Mouse (Mus musculus) ovary, adult 18-20 months (tissue): ENCODE measurements around the gene Birc2.

Experiments
- DNase-seq: peaks from one replicate; pipeline ENCODE4 v3.0.0; 2022; ENCODE audit warnings: low spot score, mixed read lengths

Birc2 gene

GRCm38 (mm10) chr9:7846667-7847199 is 9.9 kb upstream of the Birc2 start:
- no peak for DNase-seq

GRCm38 (mm10) chr9:7845216-7845895 is 8.5 kb upstream of the Birc2 start:
- DNase-seq, result no peak

DNA sequence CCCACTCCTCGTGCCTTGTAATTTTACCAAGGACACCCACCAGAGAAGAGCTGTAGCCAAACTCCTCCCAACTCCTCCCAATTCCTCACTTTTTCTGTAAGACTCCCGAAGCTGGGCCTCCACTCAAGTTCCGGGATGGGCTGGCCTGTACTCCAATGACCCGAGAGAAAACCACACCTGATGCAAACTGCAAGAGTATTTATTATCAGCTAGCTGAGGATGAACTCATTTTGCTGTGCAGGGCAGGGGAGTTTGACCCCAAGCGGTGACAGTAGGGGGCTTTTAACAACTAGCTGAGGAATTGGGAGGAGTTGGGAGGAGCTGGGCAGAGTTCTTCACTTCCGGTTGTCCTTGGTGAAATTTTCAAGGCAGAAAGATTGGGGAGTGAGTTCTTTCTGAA is 4.4 kb upstream of the Birc2 start:
- peak; percentile 65 for DNase-seq

- no peak for DNase-seq
These were observed 1.1 kb upstream of the Birc2 start for GRCm38 (mm10) chr9:7837806-7838440.

DNA sequence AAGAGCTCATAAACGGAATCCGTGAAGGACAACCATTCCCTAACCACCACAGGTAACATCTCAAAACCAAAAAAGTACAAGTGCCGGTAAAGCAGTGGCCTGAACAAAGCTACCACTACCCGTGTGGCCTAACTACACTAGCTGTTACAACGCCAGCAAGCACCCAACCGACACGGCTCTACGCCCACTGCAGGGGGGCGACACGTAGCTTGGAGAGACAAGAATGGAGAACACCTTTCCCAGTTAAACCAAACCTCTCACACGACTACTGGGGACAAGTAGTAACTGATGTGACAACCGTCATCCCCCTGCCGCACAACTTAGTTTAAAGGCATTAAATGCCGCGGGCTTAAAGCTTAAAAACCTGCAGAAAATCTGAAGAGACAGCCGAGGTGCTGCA is 533 bp downstream of the Birc2 start:
- no peak for DNase-seq

DNA sequence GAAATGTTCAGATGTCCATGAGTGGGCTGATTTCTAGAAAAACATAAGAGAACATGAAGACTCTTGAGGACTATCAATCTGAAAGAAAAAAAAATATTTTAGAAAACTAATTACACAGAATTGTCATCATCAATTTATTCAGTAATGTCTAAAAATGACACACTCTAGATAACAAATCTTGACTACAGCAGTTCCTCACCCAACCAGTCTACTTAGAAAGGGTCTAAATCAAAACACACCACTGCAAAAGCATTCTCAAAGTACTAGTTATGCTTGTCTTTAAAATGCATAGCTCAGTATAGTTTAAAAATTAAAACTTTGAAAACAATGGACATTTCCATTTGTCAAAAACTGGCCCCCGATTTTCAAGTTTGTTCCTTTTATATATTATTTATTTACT is 1.6 kb downstream of the Birc2 start:
- no peak for DNase-seq

DNA sequence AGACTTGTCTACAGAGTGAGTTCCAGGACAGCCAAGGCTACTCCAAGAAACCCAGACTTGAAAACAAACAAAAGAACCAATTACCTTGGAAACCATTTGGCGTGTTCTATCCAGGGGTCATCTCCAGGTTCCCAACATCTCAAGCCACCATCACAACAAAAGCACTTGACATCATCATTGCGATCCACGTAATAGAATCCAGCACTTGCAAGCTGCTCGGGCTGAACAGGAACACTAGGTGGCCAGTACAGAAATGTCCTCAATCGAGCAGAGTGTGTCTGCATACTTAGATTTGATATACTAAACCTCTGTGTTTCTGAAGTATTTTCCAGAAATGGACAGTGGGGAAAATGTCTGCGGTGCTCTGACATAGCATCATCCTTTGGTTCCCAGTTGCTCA is 3.4 kb downstream of the Birc2 start:
- DNase-seq, result no peak

- DNase-seq, result no peak
These were observed 7.0 kb downstream of the Birc2 start for GRCm38 (mm10) chr9:7829531-7830528.

DNA sequence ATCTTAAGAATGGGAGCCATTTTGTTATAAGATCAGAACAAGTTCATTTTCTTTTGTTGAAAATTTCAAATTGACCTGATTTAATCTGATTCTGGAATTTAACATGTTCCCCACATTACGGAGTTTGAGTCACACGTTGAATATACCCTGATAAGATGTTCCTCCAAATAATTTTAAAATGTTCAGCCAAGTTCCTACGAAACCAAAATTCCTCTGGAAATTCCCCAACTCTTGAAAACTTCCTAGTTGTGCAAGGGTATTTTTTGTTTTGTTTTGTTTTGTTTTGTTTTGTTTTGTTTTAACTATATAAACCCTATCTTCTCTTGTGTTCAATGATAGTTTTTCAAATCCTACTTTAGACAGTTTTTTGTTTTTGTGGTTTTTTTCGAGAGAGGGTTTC is 8.2 kb downstream of the Birc2 start:
- no peak for DNase-seq

- no peak for DNase-seq
These were observed 11.9 kb downstream of the Birc2 start for GRCm38 (mm10) chr9:7824916-7825315.

GRCm38 (mm10) chr9:7822758-7823157 is 14.1 kb downstream of the Birc2 start:
- DNase-seq, result no peak

DNA sequence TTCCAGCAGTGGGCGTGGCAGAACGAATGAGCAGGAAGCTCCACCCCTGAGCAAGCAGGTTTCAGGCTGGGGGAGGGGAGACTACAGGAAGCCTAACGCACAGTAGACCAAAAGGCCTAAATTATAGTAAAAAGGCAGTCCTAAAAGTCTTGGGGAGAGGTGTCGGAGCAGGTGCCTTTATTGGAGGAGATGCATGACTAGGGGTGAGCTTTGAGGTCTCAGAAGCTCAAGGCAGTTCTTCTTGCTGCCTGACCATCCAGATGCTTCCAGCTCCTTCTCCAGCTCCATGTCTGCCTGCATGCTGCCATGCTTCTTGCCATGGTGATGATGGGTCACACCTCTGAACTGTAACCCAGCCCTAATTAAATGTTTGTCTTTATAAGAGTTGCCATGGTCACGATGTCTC is 31.8 kb downstream of the Birc2 start:
- no peak for DNase-seq

- DNase-seq, result no peak
These were observed 38.3 kb downstream of the Birc2 start for GRCm38 (mm10) chr9:7798555-7798954.

DNA sequence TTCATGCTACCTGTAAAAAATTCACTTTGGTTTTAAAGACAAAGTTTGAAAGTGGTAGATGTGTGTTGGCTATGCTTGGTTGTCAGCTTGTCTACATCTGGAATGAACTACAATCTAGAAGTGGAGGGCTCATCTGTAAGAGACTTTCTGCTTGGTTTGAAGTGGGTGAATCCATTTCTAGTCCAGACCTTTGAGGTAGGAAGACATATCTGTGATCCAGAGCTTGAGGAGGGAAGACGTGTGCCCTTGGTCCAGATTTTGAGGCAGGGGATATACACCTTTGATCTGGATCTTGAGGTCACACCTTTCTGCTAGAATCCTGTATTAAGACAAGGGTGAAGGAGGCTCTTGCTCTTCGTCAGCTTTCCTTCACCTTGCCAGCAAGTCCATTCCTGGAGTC is 39.3 kb downstream of the Birc2 start:
- DNase-seq, result no peak

DNA sequence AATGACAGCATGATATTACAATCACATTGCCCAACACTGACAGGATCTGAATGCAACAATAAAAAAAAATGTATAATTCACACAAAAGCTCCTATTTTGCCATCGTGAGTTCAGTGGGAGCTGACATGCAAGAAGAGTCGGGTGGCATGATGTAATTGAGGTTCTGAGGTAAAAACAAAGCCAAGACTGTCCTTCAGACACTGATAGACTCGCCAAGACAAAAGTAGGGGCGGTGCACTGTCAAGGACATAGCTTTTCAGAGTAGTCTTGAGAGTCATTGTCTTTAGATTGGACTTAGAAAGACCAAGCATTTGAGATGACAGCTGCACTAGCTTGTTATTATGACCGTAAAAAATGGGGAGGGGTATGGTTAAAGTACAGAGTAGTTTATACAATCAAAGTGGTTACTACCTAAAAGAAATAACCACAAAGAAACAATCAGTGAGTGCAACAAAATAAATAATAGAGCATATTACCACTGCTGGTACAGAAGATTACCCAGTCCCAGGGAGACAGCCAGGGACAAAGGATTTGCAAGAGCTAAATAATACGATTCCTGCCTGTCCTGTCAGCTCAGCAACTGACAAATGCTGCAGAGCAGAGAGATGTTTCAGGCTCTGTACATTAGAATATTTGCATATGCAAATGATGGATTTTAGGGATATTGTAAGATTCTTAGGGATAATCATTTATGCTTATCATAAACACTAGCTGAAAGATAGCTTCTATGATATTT is 40.6 kb downstream of the Birc2 start:
- DNase-seq, result peak; percentile 34

GRCm38 (mm10) chr9:7795581-7795980 is 41.3 kb downstream of the Birc2 start:
- no peak for DNase-seq

DNA sequence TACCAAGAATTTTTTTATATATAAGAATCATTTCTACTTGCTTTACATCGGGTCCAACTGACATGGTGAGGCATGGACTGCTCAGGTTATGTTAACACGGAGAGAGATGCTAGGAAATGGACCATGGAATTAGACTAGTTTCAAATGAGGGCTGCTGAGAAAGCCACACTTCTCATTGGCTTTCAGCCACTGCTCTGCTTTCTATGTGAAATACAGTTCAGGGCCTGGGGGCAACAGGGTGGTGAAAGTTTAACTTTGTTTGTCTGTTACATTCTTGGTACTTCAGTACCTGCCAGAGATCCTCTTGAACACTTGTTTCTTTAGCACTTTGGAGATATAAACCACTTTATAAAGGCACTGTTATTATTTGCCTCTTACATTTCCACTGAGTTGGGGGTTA is 43.3 kb downstream of the Birc2 start:
- DNase-seq, result no peak

DNA sequence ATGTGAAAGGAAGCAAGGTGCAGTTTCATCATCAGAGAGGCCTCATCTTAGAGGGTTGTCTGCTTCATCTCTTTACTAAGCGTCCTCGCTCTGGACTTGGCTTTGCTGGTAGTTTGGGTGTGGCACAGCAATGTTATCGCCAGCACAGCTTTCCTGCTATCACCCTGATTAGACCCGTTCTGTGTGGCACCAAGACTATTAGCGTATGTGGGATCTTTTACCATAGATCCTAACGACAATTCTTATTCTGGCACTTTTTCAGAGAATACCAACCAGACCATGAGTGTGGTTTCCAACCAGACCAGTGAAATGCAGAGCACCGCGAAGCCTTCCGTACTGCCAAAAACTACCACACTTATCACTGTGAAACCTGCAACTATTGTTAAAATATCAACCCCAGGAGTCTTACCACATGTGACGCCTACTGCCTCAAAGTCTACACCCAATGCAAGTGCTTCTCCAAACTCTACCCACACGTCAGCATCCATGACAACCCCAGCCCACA is 46.2 kb downstream of the Birc2 start:
- DNase-seq, result no peak

GRCm38 (mm10) chr9:7789764-7790575 is 46.9 kb downstream of the Birc2 start:
- DNase-seq, result no peak

- no peak for DNase-seq
These were observed 48.5 kb downstream of the Birc2 start for GRCm38 (mm10) chr9:7788411-7788810.

DNA sequence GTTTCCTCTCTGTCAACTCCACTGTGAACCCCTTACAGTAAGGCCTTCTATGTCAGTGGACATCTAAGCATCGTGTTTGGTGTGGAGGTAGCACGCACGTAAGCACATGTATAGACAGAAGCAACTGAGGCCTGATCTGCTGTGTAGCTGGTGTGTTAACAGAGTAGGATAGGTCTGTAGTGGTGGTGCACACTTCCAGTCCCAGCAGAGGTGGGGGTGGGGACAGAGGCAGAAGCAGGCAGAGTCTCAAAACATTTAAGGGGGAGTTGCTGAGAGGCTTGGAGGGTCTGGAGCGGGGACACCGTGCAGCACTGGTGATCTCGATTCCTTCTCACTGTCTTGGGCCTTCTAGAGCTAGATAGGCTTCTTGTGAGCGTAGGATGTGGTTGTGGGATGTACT is 50.8 kb downstream of the Birc2 start:
- DNase-seq, result no peak
